Mouse (Mus musculus) adipocyte (in vitro differentiated cells): Measurements from ENCODE around the gene Trappc2l.

Experiments
- DNase-seq: peaks from one replicate; pipeline ENCODE4 v3.0.0-alpha.2; 2016; ENCODE audit warnings: low spot score

Gene Trappc2l

DNA sequence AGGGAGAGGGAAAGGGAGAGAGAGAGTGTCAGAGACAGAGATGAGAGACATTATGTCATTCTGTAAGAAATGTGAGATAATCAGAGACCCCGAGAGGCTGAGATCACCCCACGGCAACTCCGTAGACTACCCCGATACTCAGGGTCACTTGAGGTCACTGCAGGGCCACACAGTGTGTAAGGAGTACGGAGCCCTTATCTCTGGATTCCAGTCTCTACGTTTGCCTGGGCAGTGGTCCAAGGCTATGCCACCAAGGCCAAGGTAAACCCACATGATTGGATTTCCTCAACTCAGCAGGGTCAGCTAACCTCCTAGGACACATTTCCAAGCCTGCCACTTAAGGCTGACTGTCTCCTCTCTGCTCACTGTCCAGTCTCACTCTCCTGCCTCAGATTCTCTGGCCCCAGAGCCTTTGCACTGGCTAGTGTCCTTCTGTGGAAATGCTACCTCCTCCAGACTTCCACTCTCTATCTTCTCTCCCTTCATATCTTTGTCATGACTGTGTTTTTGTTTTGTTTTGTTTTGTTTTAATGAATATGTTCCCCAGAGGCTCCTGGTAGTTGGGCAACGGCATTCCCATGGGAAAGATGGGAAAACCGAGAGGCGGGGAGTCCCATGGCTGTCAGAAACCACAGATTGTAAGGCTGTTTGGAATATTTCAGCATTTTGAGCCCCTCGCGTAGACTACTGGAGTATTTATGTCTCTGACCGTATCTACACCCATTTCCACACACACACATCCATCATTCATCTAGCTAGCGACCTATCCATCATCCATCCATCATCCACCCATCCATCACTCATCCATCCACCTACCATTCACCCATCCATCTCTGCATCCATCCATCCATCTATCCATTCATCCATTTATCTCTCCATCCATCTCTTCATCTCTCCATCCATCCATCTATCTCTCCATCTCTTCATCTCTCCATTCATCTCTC, 44.9 kb downstream of the Trappc2l start:
- DNase-seq: peak; percentile 58

DNA sequence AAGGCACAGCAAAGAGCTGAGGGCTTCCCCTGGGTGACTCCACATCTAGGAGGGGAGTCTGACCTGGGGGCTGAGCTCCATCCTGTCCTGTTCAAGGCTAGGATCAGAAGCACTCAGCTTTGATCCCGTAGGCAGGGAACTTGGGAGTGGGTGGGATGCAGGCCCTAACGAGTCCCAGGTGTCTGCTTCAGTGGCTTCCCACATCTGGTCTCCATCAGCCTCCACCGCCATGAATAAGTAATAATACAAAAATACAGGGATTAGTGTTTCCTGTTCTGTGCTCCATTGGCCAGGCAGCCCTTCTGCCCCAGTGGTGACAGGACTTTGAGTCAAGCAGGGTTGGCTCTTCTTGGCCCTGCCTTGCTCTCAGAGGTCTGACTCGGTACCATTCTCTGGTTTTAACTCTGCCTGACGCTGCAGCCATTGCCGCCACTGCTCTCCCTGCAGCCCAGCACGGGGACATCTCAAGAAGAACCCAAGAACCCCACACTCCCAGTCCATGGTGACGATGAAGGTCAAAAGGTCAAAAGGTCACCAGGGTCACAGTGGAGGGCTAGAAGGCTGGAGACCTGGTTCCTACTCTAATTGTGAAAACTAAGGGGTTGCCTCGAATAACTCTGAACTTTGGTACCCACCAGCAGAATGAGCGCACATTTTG, 46.8 kb downstream of the Trappc2l start:
- DNase-seq: no peak

DNA sequence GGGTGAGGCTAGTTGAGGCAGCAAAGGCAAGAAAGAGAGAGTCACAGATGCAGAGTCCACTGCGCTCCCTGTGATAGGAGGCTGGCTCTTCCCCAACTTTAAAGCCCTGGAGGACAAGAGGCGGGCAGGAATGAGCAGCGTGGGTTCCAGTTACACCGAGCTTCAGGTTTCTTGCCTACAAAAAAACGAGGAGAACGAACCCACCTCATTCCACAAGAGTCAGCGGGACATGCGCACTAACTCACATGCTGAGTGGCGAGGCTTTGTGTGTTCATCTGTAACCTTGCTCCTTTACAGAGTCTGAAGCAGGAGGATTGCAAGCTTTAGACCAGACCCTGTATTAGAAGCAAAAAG, 47.3 kb downstream of the Trappc2l start:
- DNase-seq: no peak

DNA sequence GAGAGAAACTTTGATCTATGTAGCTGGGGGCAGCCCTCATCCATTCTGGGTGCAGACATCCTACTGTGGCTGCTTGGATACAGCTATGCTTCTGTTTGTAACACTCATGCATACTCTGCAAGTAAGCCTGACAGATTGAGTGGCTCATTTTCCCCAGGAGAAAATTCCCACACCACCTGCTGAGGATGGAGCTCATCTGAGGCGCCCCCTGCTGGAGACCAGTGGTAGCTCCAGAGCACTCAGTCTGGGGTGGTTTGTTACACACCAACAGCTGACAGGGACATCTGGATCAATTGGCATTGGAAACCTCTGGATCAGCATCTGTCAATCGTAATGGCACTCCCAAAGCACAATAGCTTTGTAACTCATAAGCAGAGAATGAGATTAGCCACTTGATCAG, 48.6 kb downstream of the Trappc2l start:
- no peak for DNase-seq

DNA sequence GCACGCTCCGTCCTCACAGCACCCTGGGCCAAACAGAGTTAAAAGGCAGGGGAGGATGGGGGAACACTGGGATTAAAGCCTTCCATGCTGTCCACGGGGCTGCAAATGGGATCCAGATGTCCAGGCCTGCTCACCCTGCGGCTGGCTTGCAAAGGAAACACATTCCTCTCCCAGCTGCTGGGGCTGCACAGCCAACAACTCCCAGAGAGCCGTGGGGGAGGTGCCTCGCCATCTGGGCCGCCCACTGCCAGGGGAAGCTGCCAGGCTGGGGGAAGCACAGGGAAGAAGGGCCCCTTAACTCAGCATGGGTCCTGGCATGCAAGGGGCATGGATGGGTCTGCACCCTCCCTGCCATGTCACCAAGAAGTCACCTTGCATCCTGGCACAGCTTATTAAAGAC, 49.7 kb downstream of the Trappc2l start:
- peak; percentile 74 for DNase-seq

DNA sequence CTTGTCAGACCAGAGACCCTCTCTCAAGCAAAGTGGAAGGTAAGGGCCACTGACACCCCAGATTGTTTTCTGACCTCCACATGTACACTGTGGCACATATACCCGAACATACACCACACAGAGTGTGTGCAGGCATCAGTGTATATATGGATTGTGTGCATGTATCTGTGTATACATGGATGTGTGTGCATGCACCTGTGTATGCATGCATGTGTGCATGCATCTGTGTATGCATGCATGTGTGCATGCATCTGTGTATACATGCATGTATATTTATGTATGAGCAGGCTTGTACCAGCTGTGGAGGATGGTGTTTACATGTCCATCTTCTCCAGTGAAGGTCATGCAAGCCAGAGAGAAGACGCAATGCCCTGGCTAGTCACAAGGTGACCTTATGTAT, 50.5 kb downstream of the Trappc2l start:
- DNase-seq: no peak

DNA sequence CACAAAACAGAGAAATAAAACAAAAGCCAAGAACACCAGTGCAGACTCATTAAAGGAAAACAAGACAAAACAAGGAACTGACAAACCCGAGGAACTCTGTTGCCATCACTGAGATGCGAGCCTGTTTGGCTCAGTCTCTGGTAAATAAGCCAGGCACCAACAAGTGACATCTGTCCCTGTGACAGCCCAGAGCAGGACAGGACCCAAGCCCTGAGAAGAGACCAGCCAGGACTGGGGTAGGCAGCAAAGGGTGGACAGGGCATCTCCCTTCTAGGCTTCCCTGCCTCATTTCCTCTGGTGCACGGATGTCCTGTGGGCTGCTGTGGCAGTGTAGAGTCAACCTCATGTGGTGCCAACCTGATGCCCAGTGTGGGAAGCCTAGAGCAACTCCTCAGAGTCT, 51.7 kb downstream of the Trappc2l start:
- DNase-seq: no peak

DNA sequence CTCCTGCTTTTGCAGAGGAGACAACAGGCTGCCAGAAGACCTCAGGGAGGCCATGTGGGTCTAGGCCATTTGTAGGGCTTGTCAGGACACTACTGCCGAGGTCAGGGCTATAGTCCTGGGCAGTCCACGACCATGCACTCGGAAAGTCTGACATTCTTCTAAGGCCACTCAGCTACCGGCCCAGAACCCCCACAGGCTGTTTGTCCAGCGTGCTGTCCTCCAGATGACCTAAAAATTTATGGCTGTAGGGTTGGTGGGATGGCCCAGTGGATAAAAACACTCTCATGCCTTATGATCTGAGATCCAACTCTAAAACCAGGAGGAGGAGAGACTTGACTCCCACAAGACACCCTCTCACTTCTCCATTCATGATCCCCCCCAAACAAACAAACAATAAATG, 52.2 kb downstream of the Trappc2l start:
- no peak for DNase-seq

DNA sequence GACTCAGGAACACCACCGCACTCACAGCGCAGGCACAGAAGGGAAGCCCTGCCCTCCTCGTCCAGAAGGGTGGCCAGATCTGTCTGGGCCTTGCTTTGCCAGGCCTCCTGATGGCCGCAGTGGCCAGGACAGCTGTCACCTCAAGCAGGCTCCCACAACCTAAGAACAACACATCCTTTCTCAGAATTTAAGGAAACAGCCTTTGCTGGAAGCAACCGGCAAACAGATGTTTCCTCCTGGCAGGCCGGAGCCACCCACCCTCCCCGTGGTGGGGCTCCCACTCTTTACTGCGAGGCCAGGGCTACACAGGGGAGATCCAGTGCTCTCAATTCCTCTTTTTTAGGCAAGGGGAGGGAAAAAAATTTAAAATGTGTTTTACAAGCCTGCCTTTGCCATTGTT, 53.8 kb downstream of the Trappc2l start:
- no peak for DNase-seq

DNA sequence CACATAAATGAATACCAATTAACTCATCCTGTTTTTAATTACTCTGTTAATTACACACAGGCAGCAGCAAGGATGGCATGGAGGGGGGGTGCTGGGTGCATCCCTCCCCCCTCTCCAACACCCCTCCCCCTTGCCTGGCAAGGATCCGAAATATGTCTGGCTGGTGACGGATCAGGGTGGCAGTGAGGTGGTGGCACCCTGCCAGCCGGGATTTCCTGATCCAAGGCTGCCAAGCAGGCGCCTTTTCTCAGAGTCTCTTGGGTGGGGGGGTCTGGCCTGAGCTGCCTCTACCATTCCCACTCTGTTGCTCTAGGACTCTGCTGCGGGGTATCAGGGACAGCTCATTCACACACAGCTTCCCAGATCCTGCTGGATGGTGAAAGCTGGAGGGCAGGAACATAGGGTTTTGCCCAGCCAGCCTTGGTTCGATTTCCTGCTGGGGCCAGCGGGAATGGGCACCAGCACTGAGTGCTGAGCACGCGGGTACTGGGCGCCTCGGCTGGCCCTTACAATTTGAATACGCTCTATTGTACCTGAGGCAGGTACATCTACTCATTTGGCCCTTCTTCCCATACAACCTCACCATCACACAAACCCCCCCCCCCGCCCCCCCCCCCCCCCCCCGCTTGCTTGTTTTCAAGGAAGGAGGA, 54.4 kb downstream of the Trappc2l start:
- DNase-seq: peak; percentile 21
